Mouse (Mus musculus): ENCODE data around the gene Khdc3.

GRCm38 (mm10) chr9:73101536-73101935, at the start of gene Khdc3:
- TF ChIP-seq POLR2A (IDR thresholded peaks at IDR 0.05; ENCODE audit: control insufficient read depth, extremely low read depth, insufficient read depth, low read length, poor library complexity): no peak
- no peak for TF ChIP-seq CTCF (IDR thresholded peaks at IDR 0.05; ENCODE audit: borderline replicate concordance, control insufficient read depth, extremely low read depth, insufficient read depth, low read length, poor library complexity)
